Mouse (Mus musculus): ENCODE data around the gene Smg6. TPM values are rescaled to one million over a fixed set of nuclear protein-coding genes. Genes with fewer than 3 reads are reported as not detected.

The Smg6 gene
- polyA plus RNA-seq, 1 experiment from 2014 or later = 14.6 TPM

DNA sequence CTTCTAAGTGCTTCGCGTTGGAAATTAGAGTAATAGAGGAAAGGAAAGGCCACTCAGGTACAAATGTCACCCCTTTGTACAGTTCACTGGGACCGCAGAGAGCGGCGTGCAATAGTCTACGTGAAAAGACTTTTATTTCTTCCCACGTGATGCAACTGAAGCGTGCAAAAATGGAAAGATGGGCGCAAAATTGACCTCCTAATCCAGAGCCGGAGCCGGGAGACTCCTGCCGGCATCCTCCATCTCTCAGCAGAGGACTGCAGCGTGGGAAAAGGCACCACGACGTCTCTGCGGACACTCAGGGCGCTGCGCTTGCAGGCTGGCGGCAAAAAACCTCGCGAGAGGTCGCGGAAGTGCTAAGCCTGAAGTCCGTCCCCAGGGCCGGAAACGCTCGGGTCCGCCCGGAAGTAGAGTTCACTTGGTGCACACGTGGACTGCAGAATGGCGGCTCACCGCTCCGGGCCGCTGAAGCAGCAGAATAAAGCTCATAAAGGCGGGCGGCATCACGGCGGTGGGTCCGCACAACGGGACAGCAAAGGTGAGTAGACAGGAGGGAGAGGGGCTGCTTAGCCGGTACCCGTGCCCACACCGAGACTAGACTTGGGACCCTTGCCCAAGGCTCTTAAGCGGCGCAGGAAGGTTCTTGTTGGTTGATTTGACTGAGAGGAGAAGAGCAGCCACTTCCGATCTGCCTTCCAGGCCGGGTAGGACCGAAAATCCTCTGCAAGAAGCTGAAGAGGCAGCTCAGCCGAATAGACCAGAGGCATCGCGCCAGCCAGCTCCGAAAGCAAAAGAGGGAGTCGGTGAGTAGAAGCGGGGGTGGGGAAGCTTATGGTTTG lies 27.7 kb upstream of the Smg6 start, which contains the start of gene Tsr1:
TSS of gene Tsr1 (plus strand) at position 394 of the 839 bp plus-strand sequence.
- ATAC-seq = peak; percentile 91
- peaks cover 13% of the 10 kb centered on the region; the same call in 1 of the 2 replicates for H3K36me3 ChIP-seq (ENCODE audit: control insufficient read depth, insufficient read depth, low read length)
- H3K4me3 ChIP-seq (ENCODE audit: low read depth, low read length) = peak within 1 kb of the TSS; percentile 91
- under 1% methylated on average over 54 of the region's 54 CpGs for WGBS
- peak within 1 kb of the TSS; percentile 89 for H3K9ac ChIP-seq (ENCODE audit: low read depth, low read length)
- H3K27me3 ChIP-seq (ENCODE audit: control insufficient read depth, insufficient read depth, low read depth, low read length) = no peaks in the 10 kb centered on the region
- H3K4me2 ChIP-seq (ENCODE audit: low read length) = peak within 1 kb of the TSS; percentile 93
- peak within 1 kb of the TSS; percentile 95 for H3K27ac ChIP-seq (ENCODE audit: low read length)
- H3K9me3 ChIP-seq (replicated peaks; ENCODE audit: control insufficient read depth, low read length, poor library complexity, severe bottlenecking) = no peaks in the 10 kb centered on the region
- peaks cover 25% of the 10 kb centered on the region for H3K4me1 ChIP-seq (ENCODE audit: control insufficient read depth, insufficient read depth, low read length)

DNA sequence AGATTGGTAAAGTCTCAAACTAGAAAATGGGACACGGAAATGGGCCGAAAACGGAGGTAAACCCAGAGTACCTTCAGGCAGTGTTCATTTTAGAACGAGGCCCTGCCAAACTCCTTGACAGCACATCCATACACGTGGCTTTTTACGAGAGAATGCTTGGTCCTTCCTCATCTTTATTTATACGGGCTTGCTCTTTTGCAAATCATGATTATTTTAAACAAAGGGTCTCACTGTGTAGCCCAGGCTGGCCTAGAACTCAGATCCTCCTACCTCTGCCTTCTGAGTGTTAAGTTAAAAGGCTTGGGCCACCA lies 27.2 kb upstream of the Smg6 start:
- Histone ChIP-seq H3K9me3 (replicated peaks; ENCODE audit: control insufficient read depth, low read length, poor library complexity, severe bottlenecking) (no peaks in the 10 kb centered on the region), H3K4me1 (ENCODE audit: control insufficient read depth, insufficient read depth, low read length) (peaks cover 25% of the 10 kb centered on the region), H3K4me3 (ENCODE audit: low read depth, low read length) (peak overlapping the region; percentile 91), H3K36me3 (ENCODE audit: control insufficient read depth, insufficient read depth, low read length) (peaks cover 15% of the 10 kb centered on the region; the same call in 1 of the 2 replicates), H3K9ac (ENCODE audit: low read depth, low read length) (peak overlapping the region; percentile 89), H3K4me2 (ENCODE audit: low read length) (peak overlapping the region; percentile 93), H3K27ac (ENCODE audit: low read length) (peak overlapping the region; percentile 95), H3K27me3 (ENCODE audit: control insufficient read depth, insufficient read depth, low read depth, low read length) (no peaks in the 10 kb centered on the region)
- ATAC-seq = no peak
- under 1% methylated on average over 7 of the region's 7 CpGs for WGBS

DNA sequence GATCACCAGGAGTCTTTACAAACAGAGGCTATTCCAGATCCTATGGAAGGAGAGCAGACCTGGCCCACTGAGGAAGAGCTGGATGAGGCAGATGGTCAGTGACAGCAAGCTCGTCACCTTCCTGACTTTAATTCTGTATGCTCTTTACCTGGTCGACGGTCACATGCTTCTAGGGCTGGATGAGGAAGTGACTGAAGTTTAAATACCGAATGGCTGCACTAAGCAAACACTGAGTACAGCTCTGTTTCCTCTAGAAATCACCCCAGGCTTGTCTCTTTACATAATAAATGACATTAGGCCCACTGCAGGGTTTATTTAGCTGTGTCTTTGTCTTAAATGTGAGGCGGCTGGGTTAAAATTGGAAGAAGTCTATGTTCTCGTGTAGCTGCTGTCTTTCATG lies 24.1 kb upstream of the Smg6 start:
- H3K4me2 ChIP-seq (ENCODE audit: low read length) = no peak overlapping the region
- peaks cover 11% of the 10 kb centered on the region for H3K4me1 ChIP-seq (ENCODE audit: control insufficient read depth, insufficient read depth, low read length)
- no peak overlapping the region for H3K9ac ChIP-seq (ENCODE audit: low read depth, low read length)
- 90% methylated on average over 6 of the region's 6 CpGs for WGBS
- peaks cover 36% of the 10 kb centered on the region for H3K36me3 ChIP-seq (ENCODE audit: control insufficient read depth, insufficient read depth, low read length)
- no peaks in the 10 kb centered on the region for H3K27me3 ChIP-seq (ENCODE audit: control insufficient read depth, insufficient read depth, low read depth, low read length)
- H3K27ac ChIP-seq (ENCODE audit: low read length) = no peak overlapping the region
- no peak for ATAC-seq
- no peaks in the 10 kb centered on the region for H3K9me3 ChIP-seq (replicated peaks; ENCODE audit: control insufficient read depth, low read length, poor library complexity, severe bottlenecking)
- H3K4me3 ChIP-seq (ENCODE audit: low read depth, low read length) = no peak overlapping the region

DNA sequence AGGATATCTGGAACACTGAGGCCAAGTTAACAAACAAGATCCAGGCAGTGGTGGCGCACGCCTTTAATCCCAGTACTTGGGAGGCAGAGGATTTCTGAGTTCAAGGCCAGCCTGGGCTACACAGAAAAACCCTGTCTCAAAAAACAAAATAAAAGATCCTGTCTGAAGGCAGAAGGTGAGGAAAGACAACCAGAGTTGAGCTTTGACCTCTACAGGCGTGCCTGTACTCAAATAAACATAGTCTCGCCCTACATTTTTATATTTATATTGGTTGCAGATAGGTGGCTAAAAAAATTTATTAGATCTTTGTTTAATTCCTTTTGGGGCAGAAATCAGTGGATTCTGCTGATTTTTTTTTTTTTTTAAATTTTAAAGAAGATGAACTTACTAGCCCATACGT lies 23.2 kb upstream of the Smg6 start:
- no peak overlapping the region for H3K4me3 ChIP-seq (ENCODE audit: low read depth, low read length)
- H3K9ac ChIP-seq (ENCODE audit: low read depth, low read length) = no peak overlapping the region
- H3K36me3 ChIP-seq (ENCODE audit: control insufficient read depth, insufficient read depth, low read length) = peaks cover 43% of the 10 kb centered on the region
- peaks cover 11% of the 10 kb centered on the region for H3K4me1 ChIP-seq (ENCODE audit: control insufficient read depth, insufficient read depth, low read length)
- no peak for ATAC-seq
- H3K9me3 ChIP-seq (replicated peaks; ENCODE audit: control insufficient read depth, low read length, poor library complexity, severe bottlenecking) = no peaks in the 10 kb centered on the region
- H3K27ac ChIP-seq (ENCODE audit: low read length) = no peak overlapping the region
- WGBS = 94% methylated on average over 5 of the region's 5 CpGs
- H3K4me2 ChIP-seq (ENCODE audit: low read length) = no peak overlapping the region
- H3K27me3 ChIP-seq (ENCODE audit: control insufficient read depth, insufficient read depth, low read depth, low read length) = no peaks in the 10 kb centered on the region

- H3K36me3 ChIP-seq (ENCODE audit: control insufficient read depth, insufficient read depth, low read length) = peaks cover 51% of the 10 kb centered on the region
- no peaks in the 10 kb centered on the region for H3K27me3 ChIP-seq (ENCODE audit: control insufficient read depth, insufficient read depth, low read depth, low read length)
- WGBS = 95% methylated on average over 6 of the region's 6 CpGs
These were observed 17.8 kb upstream of the Smg6 start for GRCm38 (mm10) chr11:74907850-74908249.

GRCm38 (mm10) chr11:74908618-74909399 lies 16.8 kb upstream of the Smg6 start:
- peaks cover 49% of the 10 kb centered on the region for H3K36me3 ChIP-seq (ENCODE audit: control insufficient read depth, insufficient read depth, low read length)
- H3K27me3 ChIP-seq (ENCODE audit: control insufficient read depth, insufficient read depth, low read depth, low read length) = no peaks in the 10 kb centered on the region
- no peak overlapping the region for H3K9ac ChIP-seq (ENCODE audit: low read depth, low read length)
- WGBS = 88% methylated on average over 12 of the region's 12 CpGs
- no peaks in the 10 kb centered on the region for H3K4me1 ChIP-seq (ENCODE audit: control insufficient read depth, insufficient read depth, low read length)
- no peak for ATAC-seq
- H3K4me2 ChIP-seq (ENCODE audit: low read length) = no peak overlapping the region
- no peak overlapping the region for H3K4me3 ChIP-seq (ENCODE audit: low read depth, low read length)
- no peaks in the 10 kb centered on the region for H3K9me3 ChIP-seq (replicated peaks; ENCODE audit: control insufficient read depth, low read length, poor library complexity, severe bottlenecking)
- H3K27ac ChIP-seq (ENCODE audit: low read length) = no peak overlapping the region

More at GRCm38 (mm10) chr11:74907850-74908249, 17.8 kb upstream of the Smg6 start:
- no peak for ATAC-seq
- Histone ChIP-seq H3K4me1 (ENCODE audit: control insufficient read depth, insufficient read depth, low read length) (no peaks in the 10 kb centered on the region), H3K9ac (ENCODE audit: low read depth, low read length) (no peak overlapping the region), H3K27ac (ENCODE audit: low read length) (no peak overlapping the region), H3K9me3 (replicated peaks; ENCODE audit: control insufficient read depth, low read length, poor library complexity, severe bottlenecking) (no peaks in the 10 kb centered on the region), H3K4me2 (ENCODE audit: low read length) (no peak overlapping the region), H3K4me3 (ENCODE audit: low read depth, low read length) (no peak overlapping the region)

- H3K9ac ChIP-seq (ENCODE audit: low read depth, low read length) = no peak overlapping the region
- H3K4me2 ChIP-seq (ENCODE audit: low read length) = no peak overlapping the region
- peaks cover 42% of the 10 kb centered on the region for H3K36me3 ChIP-seq (ENCODE audit: control insufficient read depth, insufficient read depth, low read length)
- H3K27me3 ChIP-seq (ENCODE audit: control insufficient read depth, insufficient read depth, low read depth, low read length) = no peaks in the 10 kb centered on the region
- H3K4me1 ChIP-seq (ENCODE audit: control insufficient read depth, insufficient read depth, low read length) = no peaks in the 10 kb centered on the region
- no peak overlapping the region for H3K4me3 ChIP-seq (ENCODE audit: low read depth, low read length)
- no peaks in the 10 kb centered on the region for H3K9me3 ChIP-seq (replicated peaks; ENCODE audit: control insufficient read depth, low read length, poor library complexity, severe bottlenecking)
- 94% methylated on average over 4 of the region's 4 CpGs for WGBS
- no peak overlapping the region for H3K27ac ChIP-seq (ENCODE audit: low read length)
- ATAC-seq = no peak
These were observed 15.6 kb upstream of the Smg6 start for GRCm38 (mm10) chr11:74909978-74910377.

DNA sequence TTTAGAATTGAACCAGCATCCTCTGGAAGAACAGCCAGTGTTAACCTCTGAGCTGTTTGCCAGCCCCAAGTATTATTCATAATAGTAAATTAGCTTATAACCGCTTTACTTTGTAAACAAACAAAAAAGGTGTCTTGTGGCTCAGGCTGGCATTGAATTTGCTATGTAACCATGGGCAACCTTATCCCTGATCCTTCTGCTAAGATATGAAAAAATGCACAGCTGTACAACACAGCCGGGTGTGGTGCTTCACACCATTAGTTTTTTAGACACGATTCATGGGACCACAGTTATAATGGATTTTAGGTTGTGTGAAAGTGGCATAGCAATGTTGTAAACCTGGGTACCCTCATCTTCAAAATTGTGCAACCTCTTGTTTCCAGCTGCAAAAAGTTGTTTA lies 13.1 kb upstream of the Smg6 start:
- H3K9ac ChIP-seq (ENCODE audit: low read depth, low read length) = no peak overlapping the region
- peaks cover 20% of the 10 kb centered on the region for H3K36me3 ChIP-seq (ENCODE audit: control insufficient read depth, insufficient read depth, low read length)
- no peak for ATAC-seq
- WGBS = 87% methylated on average over 3 of the region's 3 CpGs
- H3K4me3 ChIP-seq (ENCODE audit: low read depth, low read length) = no peak overlapping the region
- H3K27ac ChIP-seq (ENCODE audit: low read length) = no peak overlapping the region
- no peaks in the 10 kb centered on the region for H3K27me3 ChIP-seq (ENCODE audit: control insufficient read depth, insufficient read depth, low read depth, low read length)
- no peaks in the 10 kb centered on the region for H3K9me3 ChIP-seq (replicated peaks; ENCODE audit: control insufficient read depth, low read length, poor library complexity, severe bottlenecking)
- H3K4me1 ChIP-seq (ENCODE audit: control insufficient read depth, insufficient read depth, low read length) = no peaks in the 10 kb centered on the region
- H3K4me2 ChIP-seq (ENCODE audit: low read length) = no peak overlapping the region

GRCm38 (mm10) chr11:74919249-74919648 lies 6.4 kb upstream of the Smg6 start:
- peaks cover 14% of the 10 kb centered on the region for H3K36me3 ChIP-seq (ENCODE audit: control insufficient read depth, insufficient read depth, low read length)
- H3K4me3 ChIP-seq (ENCODE audit: low read depth, low read length) = no peak overlapping the region
- no peak overlapping the region for H3K27ac ChIP-seq (ENCODE audit: low read length)
- WGBS = 94% methylated on average over 6 of the region's 6 CpGs
- H3K4me2 ChIP-seq (ENCODE audit: low read length) = no peak overlapping the region
- no peaks in the 10 kb centered on the region for H3K27me3 ChIP-seq (ENCODE audit: control insufficient read depth, insufficient read depth, low read depth, low read length)
- H3K9me3 ChIP-seq (replicated peaks; ENCODE audit: control insufficient read depth, low read length, poor library complexity, severe bottlenecking) = no peaks in the 10 kb centered on the region
- ATAC-seq = no peak
- H3K4me1 ChIP-seq (ENCODE audit: control insufficient read depth, insufficient read depth, low read length) = 0 out of 2 replicates have a peak, but pooled peaks cover 2% of the 10 kb centered on the region
- H3K9ac ChIP-seq (ENCODE audit: low read depth, low read length) = no peak overlapping the region

Measured in midbrain, embryonic 16.5 days (tissue).